Mouse (Mus musculus): ENCODE measurements around the gene Cntn5. TPM values are rescaled to one million over a fixed set of nuclear protein-coding genes. Genes with fewer than 3 reads are reported as not detected.
"Not testable (repeated sequence)": the region's sequence is repeated elsewhere in the genome, so short reads cannot be mapped to it uniquely, and the experiment has no call there.

The Cntn5 gene
- total RNA-seq, 1 experiment from 2014 or later = 0.15 TPM

DNA sequence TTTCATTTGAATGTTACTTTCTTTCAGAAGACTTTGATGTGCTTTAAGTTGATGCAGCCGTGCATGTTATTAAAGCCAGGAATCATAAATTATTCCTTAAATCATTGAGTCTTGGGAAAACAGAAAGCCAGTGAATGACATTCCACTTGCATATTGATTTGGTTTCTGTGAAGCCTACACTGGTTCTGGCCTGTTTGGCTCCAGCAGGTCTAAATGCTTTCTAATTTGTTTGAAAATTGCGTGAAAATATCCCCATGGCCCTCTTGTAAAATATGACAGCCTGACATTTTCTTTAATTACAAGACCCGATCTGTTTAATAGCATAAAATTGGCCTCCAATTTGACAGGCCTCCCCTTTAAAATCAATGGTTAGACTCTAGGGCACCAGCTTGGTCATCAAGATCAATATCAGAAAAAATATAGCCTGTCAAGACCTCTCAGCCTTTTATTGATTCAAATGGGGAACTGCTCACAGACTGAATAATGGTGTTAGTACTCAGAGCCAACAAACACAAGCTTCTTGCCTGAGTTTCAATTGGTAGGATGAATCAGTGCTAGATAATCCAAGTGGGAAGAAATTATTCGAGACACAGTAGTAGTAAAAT, 247.3 kb downstream of the Cntn5 start:
- no peak for DNase-seq

DNA sequence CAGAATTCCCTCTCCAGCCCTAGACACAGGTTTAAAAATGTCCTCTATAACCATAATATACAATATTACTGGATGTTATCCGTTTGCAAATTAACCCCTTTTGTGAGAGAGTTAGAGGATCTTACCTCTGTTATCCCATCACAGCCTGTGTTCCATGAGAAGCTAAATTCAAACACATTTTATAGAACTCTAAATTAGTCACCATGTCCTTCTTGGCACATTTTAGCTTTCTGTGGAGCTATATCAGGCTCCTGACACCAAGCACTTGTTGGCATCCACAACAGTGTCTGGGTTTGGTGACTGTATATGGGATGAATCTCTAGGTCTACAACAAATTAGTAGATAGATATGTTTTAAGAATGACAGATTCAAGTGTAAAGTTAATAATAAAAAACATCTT, 253.9 kb downstream of the Cntn5 start:
- DNase-seq = no peak

DNA sequence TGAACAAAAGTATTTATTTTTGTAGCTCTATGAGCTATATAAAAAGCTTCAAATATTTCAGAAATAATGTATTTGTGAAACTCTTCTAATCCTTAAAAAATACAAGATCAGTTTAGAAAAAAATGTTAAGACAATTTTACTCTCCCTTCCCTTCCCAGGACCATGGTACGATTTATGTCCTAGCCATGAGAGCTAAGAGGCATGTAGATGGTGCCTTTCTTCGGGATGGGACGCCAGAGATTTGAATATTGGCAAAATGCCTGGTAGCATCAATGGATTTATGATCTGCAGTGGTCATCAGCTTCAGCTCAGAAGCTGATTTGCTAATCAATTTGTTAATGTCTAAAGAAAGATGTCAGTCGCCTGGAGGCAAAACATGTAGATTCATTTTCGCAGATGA, 258.6 kb downstream of the Cntn5 start:
- DNase-seq = no peak

DNA sequence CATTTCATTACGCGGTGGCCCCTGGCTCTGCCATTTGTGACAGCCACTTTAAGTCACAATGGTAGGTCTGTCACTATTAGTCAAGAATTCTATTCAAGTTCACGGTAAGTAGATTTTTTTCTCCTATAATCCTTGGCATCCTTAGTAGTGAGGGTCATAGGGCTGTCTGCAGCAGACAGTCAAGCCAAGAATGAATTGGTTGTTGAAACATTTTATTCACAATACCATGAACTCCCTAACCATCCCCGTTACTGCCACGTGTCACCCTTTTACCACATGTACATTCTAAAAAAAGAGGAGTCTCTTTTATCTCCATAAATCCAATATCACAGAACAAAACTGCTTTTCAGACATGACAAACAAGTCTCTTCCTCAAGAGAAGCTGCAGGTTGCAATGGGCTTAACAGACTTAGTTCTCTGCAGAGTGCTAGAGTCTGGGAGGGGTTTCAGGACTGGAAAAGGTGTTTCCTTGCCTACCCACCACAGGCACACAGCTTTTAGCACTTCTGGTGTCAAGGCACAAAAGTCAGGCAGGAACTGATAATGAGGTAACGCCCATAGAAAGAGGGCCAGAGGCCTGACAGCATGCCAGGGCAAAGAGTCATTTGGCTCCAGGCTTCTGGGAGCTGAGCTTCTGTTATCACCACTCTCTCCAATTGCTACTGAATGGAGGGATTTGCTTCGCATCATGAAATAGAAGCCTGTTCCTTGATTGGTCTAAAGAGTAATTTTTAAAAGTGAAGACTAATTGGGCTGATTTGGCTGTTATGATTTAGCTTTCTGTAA, 259.3 kb downstream of the Cntn5 start:
- peak; percentile 7 for DNase-seq

DNA sequence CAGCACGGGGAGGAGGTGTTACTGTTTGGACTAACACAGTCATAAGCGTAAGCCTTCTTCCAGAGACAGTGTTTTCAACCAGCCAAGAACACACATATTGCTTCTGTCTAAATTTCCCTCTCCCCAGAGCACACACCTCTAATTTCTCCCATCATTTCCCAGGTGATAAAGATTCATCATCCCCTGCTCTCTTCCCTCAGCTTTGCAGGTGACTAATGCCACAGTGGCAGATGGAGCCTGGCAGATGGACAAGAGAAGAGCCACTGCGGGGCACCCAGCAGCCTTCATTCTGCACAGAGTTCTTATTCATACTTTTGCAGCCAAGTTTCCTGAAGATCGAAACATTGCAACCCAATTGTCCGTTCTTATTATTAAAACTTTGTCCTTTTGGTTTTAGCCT, 286.5 kb downstream of the Cntn5 start:
- no peak for DNase-seq

DNA sequence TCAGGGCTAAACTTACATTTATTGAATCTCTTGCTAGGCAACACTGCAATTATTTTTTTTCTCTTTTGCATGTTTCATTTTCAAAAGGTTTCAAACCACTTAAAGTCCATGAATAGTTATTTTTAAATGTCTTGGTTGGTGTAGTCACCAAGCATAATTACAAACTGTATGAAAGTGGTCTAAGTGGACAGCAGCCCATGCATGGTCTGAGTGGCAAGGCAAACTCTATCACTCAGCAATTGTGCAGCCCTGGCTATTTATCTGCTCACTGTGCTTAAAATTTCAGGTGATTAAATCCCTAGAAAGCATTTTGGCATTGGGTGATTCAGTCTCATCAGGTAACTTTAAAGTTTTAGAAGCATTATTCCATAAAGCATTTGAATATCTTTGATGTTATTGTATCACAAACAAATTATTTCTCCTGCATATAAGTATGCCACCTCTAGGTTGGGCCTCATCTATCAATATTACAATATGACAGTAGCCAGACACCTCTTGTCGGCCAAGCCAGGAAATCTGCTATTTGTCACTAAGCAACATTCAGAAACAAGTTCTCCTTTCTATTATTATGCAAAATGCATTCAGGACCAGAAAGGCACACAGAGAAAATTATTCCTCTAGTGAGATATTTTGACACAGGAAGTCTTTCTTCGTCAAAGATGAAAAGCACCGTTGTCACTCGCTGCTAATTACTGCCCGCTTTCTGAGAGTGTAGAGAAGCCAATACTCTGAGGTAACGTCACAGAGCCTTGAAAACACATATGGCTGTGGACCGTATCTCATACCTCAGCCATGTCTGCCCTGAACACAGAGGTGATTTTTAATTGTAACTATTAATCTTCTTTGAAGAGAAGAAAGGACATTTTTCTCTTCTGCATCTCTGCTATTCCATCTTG, 329.0 kb downstream of the Cntn5 start:
- DNase-seq = no peak

DNA sequence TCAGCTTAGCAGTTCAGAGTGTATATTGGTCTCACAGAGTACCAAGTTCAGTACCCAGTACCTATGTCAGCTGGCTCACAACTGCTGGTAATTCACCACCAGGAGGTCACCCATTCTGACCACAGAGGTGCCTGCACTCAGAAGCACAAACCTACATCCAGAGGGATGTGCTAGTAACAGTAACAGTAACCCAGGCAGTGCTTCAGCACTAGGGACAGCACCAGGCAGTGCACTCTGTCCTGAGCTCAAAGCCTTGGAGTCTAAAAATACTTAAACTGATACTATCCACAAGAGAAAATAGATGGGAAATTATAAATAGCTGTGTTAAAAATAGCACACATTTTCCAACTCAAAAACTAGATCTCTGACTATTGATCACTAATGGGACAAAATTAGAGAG, 334.7 kb downstream of the Cntn5 start:
- peak; percentile 9 for DNase-seq

DNA sequence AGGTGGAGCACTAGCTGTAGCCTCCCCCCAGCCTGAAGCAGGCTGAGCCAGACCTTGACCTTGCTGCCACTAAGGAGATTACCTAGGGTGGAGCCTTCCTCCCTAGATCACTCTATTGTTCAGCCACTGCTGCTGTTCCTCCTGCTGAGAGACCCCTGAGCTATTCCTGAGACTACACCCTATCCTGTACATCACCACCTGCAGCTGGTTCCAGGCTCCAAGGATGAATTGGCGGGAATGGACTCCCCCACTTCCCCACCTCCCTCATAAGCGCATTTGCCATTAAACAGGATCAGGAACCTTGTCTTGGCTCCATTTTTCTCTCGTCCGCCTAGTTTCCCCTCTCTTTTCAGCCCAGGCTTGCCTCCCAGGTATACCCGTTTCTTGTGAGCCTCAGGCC, 363.7 kb downstream of the Cntn5 start:
- DNase-seq = not testable (repeated sequence)

DNA sequence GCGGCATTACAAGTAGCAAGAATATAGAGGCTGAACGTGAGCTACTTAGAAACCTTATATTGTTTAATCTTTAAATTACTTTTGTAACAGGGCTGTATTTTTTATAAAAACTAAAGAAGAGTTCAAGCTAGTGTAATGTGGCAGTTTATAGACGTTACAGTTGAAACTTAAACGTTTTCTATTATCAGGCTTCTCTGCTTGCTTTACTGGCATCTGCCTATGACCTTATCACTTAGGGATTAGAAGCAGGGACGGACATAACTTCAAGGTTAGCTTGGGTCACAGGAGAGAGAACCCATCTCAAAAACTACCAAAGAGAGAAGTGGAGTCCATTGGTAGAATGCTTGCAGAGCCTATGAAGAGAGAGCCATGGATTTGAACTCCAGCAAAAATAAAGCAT, 372.3 kb downstream of the Cntn5 start:
- no peak for DNase-seq

DNA sequence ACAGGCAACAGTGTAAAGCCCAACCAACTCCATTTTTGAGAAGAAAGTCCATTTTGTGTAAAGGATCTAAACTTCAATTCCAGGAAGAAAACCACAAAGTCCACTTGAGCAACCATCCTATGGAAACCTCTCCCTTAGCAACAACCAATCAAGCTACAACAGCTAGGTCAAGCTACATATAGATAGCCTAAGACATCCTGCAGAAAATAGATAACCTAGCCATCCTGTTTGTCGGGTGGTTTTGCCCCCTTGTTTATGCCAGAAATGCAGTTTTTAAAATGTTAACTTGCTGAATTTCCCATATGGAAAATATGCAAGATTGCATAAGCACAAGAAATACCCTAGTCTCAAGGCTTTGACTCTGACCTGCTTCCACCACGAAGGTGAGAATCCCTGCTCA, 373.5 kb downstream of the Cntn5 start:
- no peak for DNase-seq

DNA sequence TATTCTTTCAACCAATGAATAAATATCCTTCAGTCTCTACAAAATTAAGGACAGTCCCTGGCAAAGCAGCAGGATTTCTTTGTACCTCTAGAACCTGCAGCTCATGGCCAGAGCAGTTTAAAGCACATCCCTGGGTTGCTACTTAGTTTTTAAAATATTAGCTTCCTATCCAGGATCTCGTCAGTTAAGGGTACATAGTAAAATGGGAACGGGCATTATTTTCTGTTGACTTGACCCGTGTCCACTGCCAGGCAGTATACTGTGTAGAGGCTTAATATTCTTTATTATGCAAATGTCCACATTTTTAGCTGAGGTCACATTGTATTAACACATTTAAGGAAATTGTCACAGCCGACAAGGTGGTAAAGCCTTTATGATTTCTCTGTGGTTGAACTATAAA, 375.0 kb downstream of the Cntn5 start:
- no peak for DNase-seq

DNA sequence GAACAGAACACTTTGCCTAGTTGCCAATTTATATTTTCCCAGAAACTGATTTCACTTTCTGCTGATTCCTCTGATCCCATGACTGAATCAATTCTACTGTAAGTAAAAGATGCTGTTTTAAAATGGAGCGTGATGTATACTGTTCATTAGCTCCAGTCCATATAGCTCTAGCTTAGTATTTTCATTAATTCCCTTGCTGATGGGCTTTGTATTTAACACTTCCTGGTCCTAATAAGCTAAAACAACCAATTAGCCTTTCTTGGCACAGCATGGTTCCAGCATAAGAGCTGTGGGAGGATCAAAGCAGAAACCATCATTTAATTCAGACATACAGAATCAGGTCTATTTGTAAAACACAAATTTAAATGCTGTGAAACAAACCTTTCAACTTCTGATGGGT, 375.5 kb downstream of the Cntn5 start:
- no peak for DNase-seq

DNA sequence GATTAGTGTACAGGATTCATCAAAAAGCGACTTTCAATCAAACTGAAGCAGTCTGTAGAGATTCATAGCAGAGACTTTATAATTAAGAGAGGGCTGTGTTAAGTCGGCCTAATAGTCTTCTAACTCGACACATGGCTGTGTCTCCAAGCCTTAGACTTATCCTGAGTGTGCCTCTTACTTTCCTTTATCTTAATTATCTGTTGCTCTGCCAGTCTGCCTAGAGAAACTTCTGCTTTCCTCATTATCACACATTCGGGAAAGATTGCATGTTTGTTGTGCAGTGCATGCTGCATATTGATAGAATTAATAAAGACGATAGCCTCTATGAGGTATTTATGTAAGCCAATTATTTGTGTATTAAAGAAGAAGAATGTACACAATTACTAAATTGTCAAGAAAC, 375.9 kb downstream of the Cntn5 start:
- no peak for DNase-seq

DNA sequence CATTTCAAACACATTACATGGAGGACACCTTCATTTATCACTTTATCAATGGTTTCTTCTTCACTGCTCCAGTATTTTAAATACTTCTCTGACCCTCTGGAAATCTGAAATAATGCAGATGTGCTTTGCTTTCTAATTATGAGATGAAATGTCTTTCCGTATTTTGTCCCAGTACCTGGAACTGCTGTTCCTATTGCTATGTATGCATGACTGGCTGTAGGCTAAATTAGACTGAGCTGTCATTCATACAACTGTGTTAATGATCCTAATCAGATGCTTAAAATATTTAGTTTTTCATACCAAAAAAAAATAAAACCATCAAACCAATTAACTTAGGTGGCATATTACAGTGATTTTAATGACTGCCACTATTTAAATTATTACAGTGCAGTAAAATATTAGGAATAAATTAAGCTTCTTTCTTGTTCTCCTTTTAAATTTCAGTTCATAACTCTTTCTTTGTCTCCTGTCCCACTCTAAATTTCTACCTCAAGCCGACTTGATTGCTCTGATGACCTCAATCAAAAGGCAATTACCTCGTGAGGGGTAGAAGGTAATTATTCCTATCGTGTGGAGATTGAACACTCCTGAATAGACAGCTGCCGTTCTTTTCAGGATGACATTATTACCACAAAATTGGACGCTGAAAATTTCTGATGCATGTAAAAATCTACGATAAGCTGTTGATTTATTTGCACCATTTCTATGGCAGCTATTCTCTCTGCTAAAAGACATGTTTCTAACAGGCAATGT, 378.5 kb downstream of the Cntn5 start:
- DNase-seq = no peak

DNA sequence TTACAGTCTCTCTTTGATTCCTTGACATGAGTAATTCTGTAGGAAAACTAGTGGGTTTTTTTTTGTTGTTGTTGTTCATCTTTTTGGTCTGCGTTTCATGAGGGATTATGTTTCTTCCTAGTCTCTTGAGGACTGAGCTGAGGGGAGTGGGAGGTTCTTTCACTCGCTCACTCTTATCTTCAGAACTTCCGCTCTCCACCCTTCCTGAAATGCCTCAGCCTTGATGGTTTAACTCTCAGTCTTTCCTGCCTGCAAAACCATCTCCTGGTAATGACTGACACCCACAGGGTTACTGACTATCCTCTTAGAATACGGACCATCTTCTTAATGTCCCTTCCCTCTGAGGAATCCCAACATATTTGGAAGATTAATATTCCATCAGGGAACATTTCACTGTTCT, 382.0 kb downstream of the Cntn5 start:
- DNase-seq = no peak

DNA sequence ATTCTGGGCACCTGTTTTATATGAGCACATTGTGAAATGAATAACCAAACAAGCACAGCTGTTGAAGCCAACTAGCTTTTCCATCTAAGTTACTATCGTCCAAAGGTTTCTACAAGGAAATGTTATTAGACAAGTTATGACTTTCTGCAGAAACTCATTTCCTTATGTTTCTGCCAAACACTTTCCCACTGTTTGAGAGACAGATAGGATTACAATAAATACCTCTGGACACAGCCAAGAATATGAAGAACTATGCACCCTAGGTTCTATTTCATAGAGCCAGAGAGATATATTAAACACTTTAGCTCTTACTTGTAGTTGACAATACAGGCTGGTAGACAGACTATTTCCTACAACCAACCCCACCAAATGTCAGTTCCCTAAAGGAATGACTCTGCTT, 383.5 kb downstream of the Cntn5 start:
- no peak for DNase-seq

DNA sequence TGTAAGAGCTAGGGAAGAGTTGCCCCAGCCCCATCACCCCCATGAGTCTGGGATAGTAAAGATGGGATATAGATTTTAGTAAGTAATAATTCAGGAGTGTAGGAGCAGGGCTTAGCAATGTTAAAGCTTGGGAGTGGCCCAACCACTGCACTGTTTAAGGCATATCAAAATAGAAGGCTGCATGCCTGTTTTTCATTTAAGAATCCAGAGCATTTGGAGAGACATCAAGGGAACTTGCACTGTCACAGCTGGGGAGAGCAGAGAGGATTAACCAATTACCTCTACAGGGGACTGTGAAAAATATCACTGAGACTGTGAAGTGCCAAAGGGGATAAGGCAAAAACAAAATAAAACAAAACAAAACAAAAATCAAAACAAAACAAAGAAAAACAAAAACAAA, 412.3 kb downstream of the Cntn5 start:
- no peak for DNase-seq

DNA sequence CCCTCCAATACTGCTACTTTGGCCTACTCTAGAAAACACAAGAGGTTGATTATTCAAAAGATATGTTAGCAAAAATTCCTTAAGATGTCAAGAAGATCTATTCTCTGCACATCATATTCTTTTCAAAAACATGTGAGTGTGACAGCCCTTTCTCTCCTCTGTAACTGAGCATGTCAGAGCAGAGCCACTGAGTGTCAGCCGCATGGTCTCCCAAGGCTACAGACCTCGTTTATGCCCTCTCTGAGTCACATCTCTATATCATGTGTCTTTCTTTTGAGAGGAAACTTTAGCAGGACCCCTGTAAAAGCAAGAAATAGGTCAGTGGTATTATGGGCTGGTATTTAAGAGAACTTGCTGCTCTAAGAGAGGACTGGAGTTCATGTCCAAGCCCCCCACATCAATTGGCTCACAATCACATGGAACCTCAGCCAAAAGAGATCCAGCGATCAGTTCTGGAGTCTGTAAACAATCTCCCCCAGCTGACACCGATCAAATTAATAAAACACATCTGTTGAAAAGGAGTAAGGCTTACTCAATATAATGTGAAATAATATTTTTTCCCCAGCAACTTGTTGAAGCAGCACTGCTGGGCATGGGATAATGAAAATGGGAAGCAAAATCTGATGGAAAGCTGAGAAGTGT, 433.0 kb downstream of the Cntn5 start:
- DNase-seq = no peak

DNA sequence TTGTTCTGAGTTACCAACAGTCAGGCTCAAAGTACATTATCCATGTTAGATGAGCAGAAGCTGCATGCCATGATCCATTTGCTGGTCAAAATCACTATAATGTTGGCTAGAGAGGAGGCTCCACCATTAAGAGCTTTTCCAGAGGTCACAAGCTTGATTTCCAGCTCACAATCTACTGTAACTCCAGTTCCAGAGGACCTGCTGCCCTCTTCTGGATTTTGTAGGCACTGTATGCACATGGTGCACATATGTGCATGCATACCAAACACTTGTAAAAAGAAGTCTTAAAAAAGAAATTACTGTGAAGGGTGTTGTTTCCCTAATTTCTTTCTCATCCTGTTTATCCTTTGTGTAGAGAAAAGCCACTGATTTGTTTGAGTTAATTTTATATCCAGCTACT, 439.8 kb downstream of the Cntn5 start:
- no peak for DNase-seq

DNA sequence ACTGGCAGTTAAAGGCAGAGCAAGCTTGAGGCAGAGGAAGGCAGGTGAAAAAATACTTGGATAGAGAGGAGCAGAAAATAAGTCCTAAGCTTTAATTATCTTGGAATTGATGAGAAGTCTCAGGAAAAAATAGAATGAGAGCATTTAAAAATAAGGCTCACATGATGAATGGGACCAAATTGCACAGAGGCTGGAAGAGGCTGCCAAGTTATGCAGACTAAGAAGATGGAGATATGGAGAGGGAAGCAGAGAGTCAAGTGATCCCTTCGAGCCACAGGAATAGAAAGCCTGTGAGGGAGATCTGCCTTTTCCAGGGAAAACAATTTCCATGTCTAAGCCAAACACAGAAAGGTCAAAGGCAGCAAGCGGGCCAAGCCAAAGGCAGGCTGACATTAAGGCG, 446.7 kb downstream of the Cntn5 start:
- no peak for DNase-seq

DNA sequence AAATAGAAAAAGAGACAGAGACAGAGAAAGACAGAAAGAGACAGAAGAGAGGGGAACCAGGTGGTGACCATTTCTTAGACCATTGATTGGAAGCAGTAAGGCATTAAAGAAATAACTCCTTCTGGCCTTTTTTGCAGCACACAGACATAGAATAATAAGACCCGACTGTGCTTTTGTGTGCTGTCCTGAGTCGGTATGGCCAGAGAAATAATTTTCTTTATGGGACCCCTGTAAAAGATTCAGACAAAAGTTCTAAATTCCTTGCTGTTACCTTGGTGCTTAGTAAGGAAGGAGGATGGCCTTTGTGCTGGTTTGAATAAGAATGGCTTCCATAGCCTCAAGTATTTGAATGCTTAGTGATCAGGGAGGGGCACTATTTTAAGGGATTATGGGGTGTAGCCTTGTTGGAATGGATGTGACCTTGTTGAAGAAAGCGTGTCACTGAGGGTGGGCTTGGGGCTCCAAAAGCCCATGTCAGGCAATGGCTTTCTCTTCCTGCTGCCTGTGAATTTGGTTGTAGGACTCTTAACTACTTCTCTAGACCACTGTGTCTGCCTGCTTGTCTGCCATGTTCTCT, 455.5 kb downstream of the Cntn5 start:
- no peak for DNase-seq

Measured in adrenal gland, postnatal 14 days (tissue).